Mouse (Mus musculus) forebrain, embryonic 14.5 days (tissue): ENCODE measurements around the gene Phrf1. TPM values are rescaled to one million over a fixed set of nuclear protein-coding genes. Genes with fewer than 3 reads are reported as not detected.

Experiments
- ATAC-seq: fragments of 200-750 bp; cut with Nextera tagmentation; 2 replicates; pipeline ENCODE4 v1.8.0; 2017; ENCODE audit warnings: mild to moderate bottlenecking, moderate library complexity
- DNase-seq: peaks from one replicate; pipeline ENCODE4 v3.0.0-alpha.2; 2015; ENCODE audit warnings: low spot score
- H3K27ac ChIP-seq: fragments of 300-500 bp; sonication (generic); 2 replicates; pipeline ENCODE4 v1.5.1; 2014; ENCODE audit warnings: low read depth, mild to moderate bottlenecking, control low read depth, low read length, moderate library complexity
- H3K27me3 ChIP-seq: fragments of 300-500 bp; sonication (generic); replicated peaks from 2 replicates; pipeline ENCODE4 v1.6.1; 2014; ENCODE audit warnings: low read length, control low read depth, mixed read lengths; ENCODE audit not compliant: control insufficient read depth, insufficient read depth
- H3K36me3 ChIP-seq: fragments of 300-500 bp; sonication (generic); 2 replicates; pipeline ENCODE4 v1.6.1; 2014; ENCODE audit warnings: low read length, control low read depth; ENCODE audit not compliant: control insufficient read depth, insufficient read depth
- H3K4me1 ChIP-seq: fragments of 300-500 bp; sonication (generic); 2 replicates; pipeline ENCODE4 v1.6.1; 2014; ENCODE audit warnings: antibody characterized with exemption, low read length, control low read depth; ENCODE audit not compliant: control insufficient read depth, insufficient read depth
- H3K4me2 ChIP-seq: fragments of 300-500 bp; sonication (generic); 2 replicates; pipeline ENCODE4 v1.6.1; 2014; ENCODE audit warnings: mild to moderate bottlenecking, control low read depth, low read length
- H3K4me3 ChIP-seq: fragments of 300-500 bp; sonication (generic); 2 replicates; pipeline ENCODE4 v1.5.1; 2014; ENCODE audit warnings: low read depth, low read length, control low read depth
- H3K9ac ChIP-seq: fragments of 300-500 bp; sonication (generic); 2 replicates; pipeline ENCODE4 v1.6.1; 2014; ENCODE audit warnings: mild to moderate bottlenecking, low read length, control low read depth, moderate library complexity
- H3K9me3 ChIP-seq: fragments of 300-500 bp; sonication (generic); replicated peaks from 2 replicates; pipeline ENCODE4 v1.6.1; 2016; ENCODE audit warnings: low read length, control low read depth, mixed read lengths; ENCODE audit not compliant: control insufficient read depth
- WGBS: fragments of 180-500 bp; shearing (Covaris S2); extraction: QIAGEN DNeasy Blood & Tissue Kit; methylation state at CpG from one replicate; pipeline ENCODE4 v1.1.7; 2014; 5-methylcytosine and 5-hydroxymethylcytosine counted together
- polyA plus RNA-seq: library from polyadenylated mRNA; unstranded; fragments of >200 nt; fragmentation: Nextera tagmentation; extraction: Ambion mirVana; gene quantifications from 2 replicates; pipeline ENCODE4 v1.2.1, GENCODE M21; 2014

Gene Phrf1
- polyA plus RNA-seq, 1 experiment from 2014 or later = 64.2 TPM

- Histone ChIP-seq H3K36me3 (peaks cover 7% of the 10 kb centered on the region; the same call in 1 of the 2 replicates), H3K4me2 (peak overlapping the region; percentile 94; the same call in 1 of the 2 replicates), H3K9me3 (no peaks in the 10 kb centered on the region), H3K4me3 (no peak overlapping the region), H3K27me3 (no peaks in the 10 kb centered on the region), H3K27ac (no peak overlapping the region), H3K9ac (0 out of 2 replicates have a peak overlapping the region, but pooled peaks have one; percentile 73), H3K4me1 (peaks cover 11% of the 10 kb centered on the region)
- 89% methylated on average over 11 of the region's 11 CpGs for WGBS
- no peak for ATAC-seq
- no peak for DNase-seq
These were observed 11.7 kb upstream of the Phrf1 start for GRCm38 (mm10) chr7:141216894-141217293.

- H3K4me2 ChIP-seq = no peak overlapping the region
- no peaks in the 10 kb centered on the region for H3K9me3 ChIP-seq
- H3K9ac ChIP-seq = no peak overlapping the region
- H3K27me3 ChIP-seq = no peaks in the 10 kb centered on the region
- DNase-seq = no peak
- no peak overlapping the region for H3K4me3 ChIP-seq
- 89% methylated on average over 17 of the region's 17 CpGs for WGBS
- no peak overlapping the region for H3K27ac ChIP-seq
- ATAC-seq = no peak
- H3K36me3 ChIP-seq = peaks cover 7% of the 10 kb centered on the region; the same call in 1 of the 2 replicates
- H3K4me1 ChIP-seq = peaks cover 16% of the 10 kb centered on the region
These were observed 11.1 kb upstream of the Phrf1 start for GRCm38 (mm10) chr7:141217343-141218013.

- no peak overlapping the region for H3K9ac ChIP-seq
- H3K4me1 ChIP-seq = peaks cover 18% of the 10 kb centered on the region
- DNase-seq (no peak), ATAC-seq (no peak)
- H3K4me2 ChIP-seq = no peak overlapping the region
- WGBS = 83% methylated on average over 3 of the region's 3 CpGs
- H3K9me3 ChIP-seq = no peaks in the 10 kb centered on the region
- H3K27me3 ChIP-seq = no peaks in the 10 kb centered on the region
- H3K4me3 ChIP-seq = no peak overlapping the region
- peaks cover 7% of the 10 kb centered on the region; the same call in 1 of the 2 replicates for H3K36me3 ChIP-seq
- no peak overlapping the region for H3K27ac ChIP-seq
These were observed 10.4 kb upstream of the Phrf1 start for GRCm38 (mm10) chr7:141218141-141218540.

DNA sequence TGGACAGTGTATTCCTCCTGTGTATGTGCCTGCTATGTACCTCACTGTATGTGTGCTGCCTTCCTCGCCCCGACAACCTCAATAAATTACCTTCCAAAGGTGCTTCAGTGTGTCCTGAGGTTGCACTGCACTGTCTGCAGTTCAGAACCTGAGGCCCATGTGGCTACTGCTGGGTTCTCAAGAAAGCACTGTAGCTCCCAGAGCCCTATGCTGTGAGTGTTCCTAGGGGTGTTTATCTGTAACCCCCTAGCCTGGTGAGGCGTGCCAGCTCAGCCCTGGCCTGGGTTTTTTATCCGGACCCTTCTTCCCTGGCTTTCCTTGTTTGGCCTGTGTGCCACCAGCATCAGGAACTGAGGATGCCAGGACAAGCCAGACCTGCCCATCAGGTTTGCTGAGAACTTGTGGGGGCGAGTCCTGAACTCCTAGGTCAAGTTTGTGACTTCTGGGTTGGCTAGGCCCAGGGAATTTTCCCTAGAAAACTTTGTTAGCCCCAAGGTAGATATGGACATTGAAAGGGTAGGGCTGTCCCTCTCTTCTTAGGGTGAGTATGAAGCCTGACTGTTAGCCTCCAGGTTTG, 9.9 kb upstream of the Phrf1 start:
- H3K4me1 ChIP-seq = peaks cover 18% of the 10 kb centered on the region
- no peak overlapping the region for H3K27ac ChIP-seq
- H3K9ac ChIP-seq = no peak overlapping the region
- no peak overlapping the region for H3K4me2 ChIP-seq
- 94% methylated on average over 5 of the region's 5 CpGs for WGBS
- no peak overlapping the region for H3K4me3 ChIP-seq
- H3K9me3 ChIP-seq = no peaks in the 10 kb centered on the region
- ATAC-seq = no peak
- H3K36me3 ChIP-seq = peaks cover 7% of the 10 kb centered on the region; the same call in 1 of the 2 replicates
- no peaks in the 10 kb centered on the region for H3K27me3 ChIP-seq
- DNase-seq = no peak

DNA sequence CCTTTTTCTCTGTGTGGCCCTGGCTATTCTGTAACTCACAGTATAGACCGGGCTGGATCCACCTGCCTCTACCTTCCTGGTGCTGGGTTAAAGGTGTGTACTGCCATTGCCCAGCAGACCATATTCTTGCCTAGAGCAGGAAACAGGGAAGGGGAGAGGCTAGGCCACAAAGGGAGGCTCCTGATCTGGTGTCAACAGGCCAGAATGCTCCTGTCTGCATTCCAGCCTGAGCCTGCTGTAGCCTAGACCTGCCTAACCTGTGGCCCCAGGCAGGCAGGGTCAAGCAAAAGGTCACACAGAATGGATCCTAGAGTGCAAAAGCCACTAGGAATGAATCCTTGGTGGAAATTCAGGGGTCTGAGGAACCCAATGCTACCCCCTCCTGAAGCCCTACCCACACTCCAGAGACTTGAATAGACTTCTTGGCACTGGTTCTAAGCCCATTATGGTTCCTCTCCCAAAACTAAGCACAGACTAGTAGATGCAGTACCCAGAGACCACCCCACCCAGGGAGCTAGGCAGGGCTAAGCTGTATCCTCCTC, 9.0 kb upstream of the Phrf1 start:
- H3K4me2 ChIP-seq = no peak overlapping the region
- H3K4me3 ChIP-seq = no peak overlapping the region
- H3K4me1 ChIP-seq = peaks cover 18% of the 10 kb centered on the region
- peaks cover 7% of the 10 kb centered on the region; the same call in 1 of the 2 replicates for H3K36me3 ChIP-seq
- no peak overlapping the region for H3K27ac ChIP-seq
- ATAC-seq (no peak), DNase-seq (no peak)
- H3K9ac ChIP-seq = no peak overlapping the region
- no peaks in the 10 kb centered on the region for H3K27me3 ChIP-seq
- H3K9me3 ChIP-seq = no peaks in the 10 kb centered on the region
- 100% methylated on average over 1 of the region's 1 CpGs for WGBS

GRCm38 (mm10) chr7:141220377-141220776, 8.2 kb upstream of the Phrf1 start:
- no peak for DNase-seq
- ATAC-seq = no peak
- H3K4me3 ChIP-seq = no peak overlapping the region
- H3K4me2 ChIP-seq = no peak overlapping the region
- peaks cover 13% of the 10 kb centered on the region for H3K4me1 ChIP-seq
- H3K27me3 ChIP-seq = no peaks in the 10 kb centered on the region
- H3K36me3 ChIP-seq = peaks cover 7% of the 10 kb centered on the region; the same call in 1 of the 2 replicates
- H3K9ac ChIP-seq = no peak overlapping the region
- WGBS = 76% methylated on average over 1 of the region's 1 CpGs
- no peaks in the 10 kb centered on the region for H3K9me3 ChIP-seq
- no peak overlapping the region; the same call in 1 of the 2 replicates for H3K27ac ChIP-seq

DNA sequence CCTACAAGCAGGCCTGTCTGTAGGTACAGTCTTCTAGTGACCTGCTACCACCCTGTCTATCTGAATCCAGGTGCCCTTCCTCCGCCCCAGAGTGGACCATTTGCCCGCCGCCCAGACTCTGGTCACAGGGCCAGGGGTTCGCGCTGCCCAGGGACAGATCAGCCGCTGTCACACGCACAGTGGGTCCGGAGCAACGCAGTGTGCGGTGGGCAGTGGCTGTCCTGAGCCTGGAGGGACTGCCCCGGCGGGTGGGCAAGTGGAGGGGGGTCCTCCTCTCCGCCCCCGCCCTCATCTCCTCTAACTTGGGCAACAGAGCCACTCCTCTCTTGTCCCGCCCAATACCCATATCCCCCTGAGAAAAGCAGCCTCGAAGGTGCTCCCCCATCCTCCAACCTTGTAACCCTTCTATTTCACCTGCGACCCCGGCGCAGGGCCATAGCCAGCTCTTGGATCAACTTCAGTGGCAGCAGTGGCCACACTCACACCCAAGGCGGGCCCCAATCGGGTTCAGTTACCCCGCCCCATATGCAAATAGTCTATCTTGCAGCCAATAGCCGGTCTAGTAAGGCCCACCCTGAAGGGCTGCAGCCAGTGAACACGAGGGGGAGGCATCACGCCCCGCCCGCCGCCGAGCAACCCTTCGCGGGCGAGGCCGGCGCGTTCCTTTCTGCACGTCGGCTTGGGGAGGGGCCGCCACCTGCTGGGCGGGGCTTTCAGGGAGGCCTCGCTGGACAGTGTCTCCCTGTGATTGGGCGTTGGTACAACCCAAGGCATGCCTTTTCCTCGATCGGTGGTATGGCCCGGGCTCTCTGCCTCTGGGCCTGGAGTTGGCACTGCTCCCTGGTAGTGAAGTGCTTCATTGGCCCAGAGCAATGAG, 7.1 kb upstream of the Phrf1 start:
- H3K27me3 ChIP-seq = no peaks in the 10 kb centered on the region
- H3K27ac ChIP-seq = peak overlapping the region; percentile 65
- DNase-seq = peak; percentile 98
- H3K4me2 ChIP-seq = peak overlapping the region; percentile 72
- ATAC-seq = peak; percentile 98
- peaks cover 9% of the 10 kb centered on the region for H3K4me1 ChIP-seq
- H3K36me3 ChIP-seq = peaks cover 7% of the 10 kb centered on the region; the same call in 1 of the 2 replicates
- H3K9ac ChIP-seq = peak overlapping the region; percentile 59
- no peaks in the 10 kb centered on the region for H3K9me3 ChIP-seq
- 4% methylated on average over 43 of the region's 44 CpGs for WGBS
- H3K4me3 ChIP-seq = peak overlapping the region; percentile 40

- peaks cover 7% of the 10 kb centered on the region for H3K4me1 ChIP-seq
- peak overlapping the region; percentile 40 for H3K4me3 ChIP-seq
- WGBS = 9% methylated on average over 8 of the region's 8 CpGs
- peak overlapping the region; percentile 72 for H3K4me2 ChIP-seq
- peak overlapping the region; percentile 65 for H3K27ac ChIP-seq
- H3K27me3 ChIP-seq = no peaks in the 10 kb centered on the region
- ATAC-seq (no peak), DNase-seq (no peak)
- peaks cover 7% of the 10 kb centered on the region; the same call in 1 of the 2 replicates for H3K36me3 ChIP-seq
- H3K9ac ChIP-seq = peak overlapping the region; percentile 59
- H3K9me3 ChIP-seq = no peaks in the 10 kb centered on the region
These were observed 6.5 kb upstream of the Phrf1 start for GRCm38 (mm10) chr7:141222126-141222467.
